Mouse (Mus musculus) heart, postnatal 4 days (tissue): ENCODE measurements around the gene Plpp1. TPM values are rescaled to one million over a fixed set of nuclear protein-coding genes. Genes with fewer than 3 reads are reported as not detected.

Experiments used
- DNase-seq: peaks from one replicate; pipeline ENCODE4 v3.0.0; 2021
- total RNA-seq, 2 experiments: library from RNA; stranded (reverse); gene quantifications; 2 replicates each; pipeline ENCODE4 v1.2.3; 2021

Plpp1 gene
- total RNA-seq, 2 experiments from 2014 or later, result 72.2 to 78.2 TPM

DNA sequence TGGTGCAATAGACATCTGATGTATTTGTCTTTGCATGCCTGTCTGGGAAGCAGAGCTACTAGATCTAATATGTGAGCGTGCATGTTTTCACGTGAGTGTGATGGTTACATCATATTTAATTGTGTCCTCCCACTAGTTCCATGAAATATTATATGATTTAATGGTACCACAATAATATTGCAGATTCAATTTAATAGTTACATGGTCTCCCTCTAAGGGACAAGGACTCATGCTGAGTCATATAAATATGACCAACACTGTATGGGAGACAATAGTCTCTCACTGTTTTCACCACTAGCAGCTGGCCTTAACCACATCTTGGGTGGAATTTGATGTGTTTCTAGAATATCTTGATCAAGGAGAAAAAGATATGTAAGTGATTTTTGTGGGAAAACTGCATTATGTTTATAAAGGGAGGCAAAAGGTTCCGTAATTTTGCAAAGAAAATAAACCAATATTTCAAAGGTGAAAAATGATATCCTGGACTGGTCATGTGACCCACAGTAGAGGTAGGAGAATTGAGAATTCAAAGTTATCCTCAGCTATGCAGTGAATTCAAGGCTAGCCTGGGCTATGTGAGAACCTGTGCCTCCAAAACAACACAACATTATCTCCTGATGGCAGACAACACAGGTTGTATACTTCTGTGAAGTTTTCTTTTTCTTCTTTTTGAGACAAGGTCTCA lies 26.5 kb upstream of the Plpp1 start:
- DNase-seq, result no peak

DNA sequence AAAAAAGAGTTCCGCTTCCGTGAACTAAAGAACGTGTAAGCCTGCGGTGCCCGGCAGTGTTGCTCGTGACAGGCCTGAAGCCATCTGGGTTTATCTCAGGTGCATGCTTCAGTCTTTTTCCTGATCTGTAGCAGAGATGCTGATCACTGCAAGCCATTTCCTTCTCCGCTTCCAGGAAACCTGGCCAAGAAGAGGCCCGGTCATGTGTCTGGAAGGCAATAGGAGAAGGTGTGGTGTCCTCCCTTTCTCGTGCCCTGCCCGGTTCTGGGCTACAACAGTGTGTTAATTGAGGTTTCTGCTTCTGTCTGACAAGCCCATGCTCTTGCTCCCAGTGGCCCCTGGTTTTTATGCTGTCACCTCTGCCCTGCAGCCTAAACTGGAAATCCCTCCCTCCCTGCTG lies 24.7 kb upstream of the Plpp1 start:
- no peak for DNase-seq

GRCm38 (mm10) chr13:112778407-112778806 lies 22.2 kb upstream of the Plpp1 start:
- DNase-seq, result no peak

- DNase-seq, result no peak
These were observed 15.3 kb upstream of the Plpp1 start for GRCm38 (mm10) chr13:112785305-112785704.

GRCm38 (mm10) chr13:112786142-112786541 lies 14.4 kb upstream of the Plpp1 start:
- DNase-seq, result no peak

- no peak for DNase-seq
These were observed 13.6 kb upstream of the Plpp1 start for GRCm38 (mm10) chr13:112786942-112787533.

- no peak for DNase-seq
These were observed 9.8 kb upstream of the Plpp1 start for GRCm38 (mm10) chr13:112790774-112791173.

DNA sequence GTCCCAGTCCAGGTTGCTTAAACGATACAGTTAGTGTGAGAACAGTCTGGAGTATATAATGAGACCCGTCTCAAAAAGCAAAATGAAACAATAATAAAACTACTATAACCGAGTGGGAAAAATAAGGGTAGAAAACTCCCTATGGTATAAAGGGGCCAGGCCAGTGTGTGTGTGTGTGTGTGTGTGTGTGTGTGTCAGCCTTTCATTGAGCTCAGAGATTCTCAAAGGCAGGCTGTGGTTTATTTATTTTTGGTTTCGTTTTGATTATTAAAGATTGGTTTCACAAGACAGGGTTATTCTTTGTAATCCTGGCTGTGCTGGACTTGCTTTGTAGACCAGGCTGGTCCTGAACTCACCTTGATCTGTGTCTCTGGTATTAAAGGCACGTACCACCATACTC lies 8.7 kb upstream of the Plpp1 start:
- no peak for DNase-seq

DNA sequence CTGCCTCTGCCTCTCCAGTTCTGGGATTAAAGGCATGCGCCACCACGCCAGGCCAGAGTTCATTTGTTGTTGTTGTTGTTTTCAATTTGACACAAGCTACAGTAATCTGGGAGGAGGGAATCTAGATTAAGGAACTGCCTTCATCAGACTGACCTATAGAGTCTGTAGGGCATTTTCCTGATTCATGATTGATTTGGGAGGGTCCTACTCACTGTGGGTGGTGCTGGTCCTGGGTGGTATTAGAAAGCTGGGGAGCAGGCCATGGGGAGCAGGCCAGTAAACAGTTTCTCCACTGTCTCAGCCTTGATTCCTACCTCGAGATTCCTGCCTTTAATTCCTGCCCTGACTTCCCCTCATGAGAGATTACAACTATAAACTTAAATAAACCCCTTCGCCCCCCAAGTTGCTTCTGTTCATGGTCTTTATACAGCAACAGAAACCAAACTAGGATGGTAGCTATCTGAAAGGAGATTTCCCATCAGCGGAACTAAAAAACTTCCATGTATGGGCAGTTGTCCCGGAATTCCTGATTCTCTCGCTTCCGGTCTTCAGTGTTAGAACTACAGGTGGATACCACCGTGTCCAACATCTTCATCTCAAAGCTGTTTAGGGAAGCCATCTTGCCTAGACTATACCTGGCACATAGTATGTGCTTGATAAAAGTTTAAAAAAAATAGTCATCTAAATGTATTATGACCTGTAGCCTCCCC lies 2.2 kb upstream of the Plpp1 start:
- DNase-seq, result no peak

- no peak for DNase-seq
These were observed 1.7 kb upstream of the Plpp1 start for GRCm38 (mm10) chr13:112798953-112799305.

DNA sequence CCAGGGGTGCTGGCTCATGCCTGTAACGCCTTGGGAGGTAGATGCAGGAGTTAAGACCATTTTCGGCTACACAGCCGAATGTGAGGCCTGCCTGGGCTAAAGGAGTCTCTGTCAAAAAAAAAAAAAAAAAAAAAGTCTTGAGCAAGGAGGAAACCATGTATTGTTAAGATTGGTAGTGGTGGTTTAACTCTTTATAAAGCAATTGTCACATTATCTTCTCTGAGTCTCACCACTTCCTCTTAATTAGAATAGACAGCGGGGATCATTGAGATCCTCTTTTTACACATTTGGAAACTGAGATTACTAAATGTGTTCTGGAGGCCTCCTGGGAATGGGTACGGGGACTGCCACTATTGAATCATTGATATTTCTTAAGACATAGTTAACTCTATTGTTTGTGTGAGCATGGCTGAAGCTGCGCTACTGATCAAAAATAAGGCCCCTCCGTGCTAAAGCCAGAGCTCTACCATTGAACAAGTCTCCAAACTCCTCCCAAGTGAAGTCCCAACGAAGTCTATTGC lies 811 bp upstream of the Plpp1 start:
- DNase-seq, result no peak

GRCm38 (mm10) chr13:112801381-112802004 lies 901 bp downstream of the Plpp1 start:
- DNase-seq, result peak; percentile 46

DNA sequence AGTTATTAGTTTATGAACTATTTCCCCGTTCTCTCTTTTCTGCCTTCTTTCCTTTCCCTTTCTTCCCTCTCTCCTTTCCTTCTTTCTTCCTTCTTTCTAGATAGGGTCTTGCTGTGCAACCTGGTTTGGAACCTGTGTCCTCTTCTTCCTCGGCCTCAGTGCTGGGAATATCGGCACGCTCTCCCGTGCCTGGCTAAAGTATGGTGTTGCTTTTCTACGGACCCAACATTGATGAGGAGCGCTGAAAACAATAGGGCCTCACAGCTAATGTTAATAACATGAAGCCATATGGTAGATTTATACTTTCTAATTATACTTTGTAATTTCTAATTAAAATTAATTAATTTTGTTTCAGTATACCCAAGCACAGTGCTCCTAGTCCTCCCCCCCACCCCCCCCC lies 2.5 kb downstream of the Plpp1 start:
- no peak for DNase-seq

DNA sequence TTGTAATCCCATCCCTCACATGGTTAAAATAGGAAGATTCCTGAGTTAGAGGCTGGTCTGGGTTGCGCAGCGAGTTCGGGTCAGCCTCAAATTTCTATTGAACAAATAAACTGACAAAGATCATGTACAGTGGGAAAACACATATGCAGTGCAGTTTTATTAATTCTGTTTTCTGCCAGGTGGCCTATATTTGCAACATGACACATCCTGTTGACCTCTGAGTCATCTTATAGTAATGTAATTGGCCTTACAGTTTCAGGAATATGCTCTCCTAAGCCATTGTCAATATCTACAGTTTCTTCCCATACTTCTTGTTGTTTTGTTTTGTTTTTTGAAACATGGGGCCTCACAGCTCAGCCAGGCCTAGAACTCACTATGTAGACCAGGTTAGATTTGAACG lies 3.1 kb downstream of the Plpp1 start:
- DNase-seq, result no peak

DNA sequence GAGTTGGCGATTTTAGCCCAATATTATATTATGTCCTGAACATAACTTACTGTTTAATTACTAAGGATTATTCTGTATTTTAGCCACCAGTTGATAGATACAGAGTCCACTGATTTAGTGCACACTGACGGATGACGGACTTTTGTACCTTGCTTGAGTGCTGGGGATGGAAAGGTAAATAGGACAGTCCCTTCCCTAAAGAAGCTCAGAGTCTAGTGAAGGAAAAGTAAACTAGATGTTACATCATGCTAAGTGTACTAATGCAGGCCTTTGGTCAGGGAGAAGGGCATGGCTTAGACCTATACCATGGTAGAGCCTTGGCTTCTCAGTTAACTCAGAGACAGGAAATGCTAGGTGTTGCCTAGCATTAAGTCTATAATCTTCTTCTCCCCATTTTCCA lies 4.9 kb downstream of the Plpp1 start:
- no peak for DNase-seq

DNA sequence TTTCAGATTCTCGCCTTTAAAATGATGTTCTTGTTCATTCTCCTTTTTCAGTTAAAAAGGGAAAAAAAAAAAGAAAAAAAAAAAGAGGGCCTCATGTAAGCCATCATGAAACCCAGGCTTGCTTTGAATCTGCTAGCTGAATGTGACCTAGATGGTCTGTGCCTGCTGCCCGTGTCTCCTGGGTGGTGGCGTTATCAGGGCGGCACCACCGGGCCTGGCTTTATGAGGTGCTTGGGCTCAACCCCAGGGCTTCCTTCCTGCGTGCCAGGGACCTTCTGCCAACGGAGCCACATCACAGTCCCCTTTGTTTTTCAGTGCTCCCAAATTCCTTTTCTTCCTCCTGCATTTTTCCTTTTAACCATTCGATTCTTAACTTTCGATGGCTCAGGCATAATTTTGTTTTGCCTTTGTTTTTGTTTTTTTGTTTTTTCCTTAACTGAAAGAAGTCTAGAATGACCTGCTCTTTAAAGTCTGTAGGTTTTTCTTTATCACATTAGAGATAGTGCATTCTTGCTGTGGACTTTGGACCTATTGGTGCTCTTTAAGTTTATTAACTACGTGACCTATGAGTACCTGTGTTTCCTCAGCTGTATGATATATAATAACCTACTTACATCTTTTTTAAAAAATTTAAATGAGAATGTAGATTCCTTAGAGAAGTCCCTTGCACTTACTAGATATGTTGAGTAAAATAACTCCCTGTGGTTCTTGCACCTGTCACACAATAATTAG lies 7.5 kb downstream of the Plpp1 start:
- no peak for DNase-seq

GRCm38 (mm10) chr13:112809504-112810247 lies 9.1 kb downstream of the Plpp1 start:
- no peak for DNase-seq

DNA sequence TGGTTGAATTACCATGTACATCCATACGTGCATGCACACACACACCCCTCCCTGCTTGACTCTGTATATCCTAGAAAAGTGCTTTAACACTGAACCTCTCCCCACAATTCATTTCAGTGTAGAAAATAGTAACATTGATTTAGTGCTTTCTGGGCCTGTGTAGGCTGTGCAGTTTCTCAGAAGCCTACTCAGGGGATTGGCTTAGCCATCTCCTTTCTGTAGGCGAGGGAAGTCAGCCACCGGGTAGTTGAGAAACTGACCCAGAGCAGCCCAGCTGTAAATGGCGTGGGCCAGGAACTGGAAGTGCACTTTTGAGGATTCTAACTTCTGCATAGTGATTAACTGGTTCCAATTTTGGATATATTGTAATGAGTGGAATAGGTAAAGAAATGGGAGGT lies 9.7 kb downstream of the Plpp1 start:
- DNase-seq, result no peak

DNA sequence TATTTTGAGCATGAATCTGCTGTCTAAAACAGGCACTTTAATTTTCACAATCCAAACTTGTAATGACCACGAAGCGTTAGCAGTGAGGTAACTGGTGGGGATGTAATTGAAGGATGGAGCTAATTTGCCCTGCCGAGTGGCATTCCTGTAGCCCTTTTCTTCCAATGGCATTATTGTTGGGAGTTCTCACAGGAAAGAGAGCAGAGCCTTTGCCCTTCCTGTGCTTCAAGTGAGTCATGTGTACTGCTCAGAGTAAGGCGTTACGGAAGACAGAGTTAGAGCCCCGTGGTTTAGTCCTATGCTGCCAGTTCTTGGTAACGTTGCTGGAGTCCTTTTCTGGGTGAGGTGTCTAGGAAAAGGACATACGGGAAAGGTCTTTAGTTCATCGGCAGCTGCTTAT lies 10.2 kb downstream of the Plpp1 start:
- DNase-seq, result no peak

DNA sequence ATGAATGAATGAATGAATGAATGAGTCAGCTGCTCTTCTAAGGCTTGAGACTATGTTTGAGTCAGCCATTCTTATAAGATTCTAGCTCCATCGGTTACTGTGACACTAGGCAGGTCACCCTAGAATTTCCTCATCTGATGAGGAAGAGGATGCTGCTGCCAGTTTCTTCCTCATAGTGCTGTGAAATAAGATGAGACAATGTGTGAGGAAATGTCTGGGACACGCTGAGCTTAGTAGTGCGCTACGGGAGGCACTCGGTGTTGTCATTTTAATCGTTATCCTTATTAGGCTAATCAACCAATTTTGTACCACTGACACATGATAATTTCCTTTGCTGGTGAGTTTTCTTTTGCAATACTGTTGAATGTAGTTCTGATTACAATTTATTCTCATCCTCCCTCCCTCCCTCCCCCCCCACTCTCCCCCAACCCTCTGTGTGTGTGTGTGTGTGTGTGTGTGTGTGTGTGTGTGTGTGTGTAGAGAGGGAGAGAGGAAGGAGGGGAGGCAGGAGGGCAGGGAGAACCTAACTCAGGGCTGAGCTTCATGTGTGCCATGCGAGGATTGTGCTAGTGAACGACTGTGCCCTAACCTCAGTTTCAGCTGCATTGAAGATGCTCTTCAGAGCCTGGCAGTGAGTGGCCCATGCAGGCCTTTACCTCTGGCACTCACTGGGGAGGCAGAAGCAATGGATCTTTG lies 11.3 kb downstream of the Plpp1 start:
- no peak for DNase-seq

GRCm38 (mm10) chr13:112815996-112816395 lies 15.4 kb downstream of the Plpp1 start:
- no peak for DNase-seq
